Mouse (Mus musculus): ENCODE measurements around the gene Aph1a. TPM values are rescaled to one million over a fixed set of nuclear protein-coding genes. Genes with fewer than 3 reads are reported as not detected.
"Not testable (repeated sequence)": the region's sequence is repeated elsewhere in the genome, so short reads cannot be mapped to it uniquely, and the experiment has no call there.

Gene Aph1a
- polyA plus RNA-seq, 1 experiment: 160 TPM

GRCm38 (mm10) chr3:95882816-95883425 lies 10.8 kb upstream of the Aph1a start:
- TF ChIP-seq CTCF (IDR thresholded peaks at IDR 0.05; ENCODE audit: insufficient read depth, low read length) (peak; percentile 57), POLR2A (IDR thresholded peaks at IDR 0.05; ENCODE audit: borderline replicate concordance, extremely low read depth, low read depth, low read length) (no peak)
- peak; percentile 57 for DNase-seq
- peaks cover 3% of the 10 kb centered on the region; the same call in 1 of the 2 replicates for H3K4me1 ChIP-seq (ENCODE audit: control insufficient read depth, insufficient read depth, low read length)
- 2% methylated on average over 24 of the region's 24 CpGs for WGBS
- peak overlapping the region; percentile 61 for H3K4me3 ChIP-seq (replicated peaks; ENCODE audit: extremely low read depth, low read depth, low read length)

DNA sequence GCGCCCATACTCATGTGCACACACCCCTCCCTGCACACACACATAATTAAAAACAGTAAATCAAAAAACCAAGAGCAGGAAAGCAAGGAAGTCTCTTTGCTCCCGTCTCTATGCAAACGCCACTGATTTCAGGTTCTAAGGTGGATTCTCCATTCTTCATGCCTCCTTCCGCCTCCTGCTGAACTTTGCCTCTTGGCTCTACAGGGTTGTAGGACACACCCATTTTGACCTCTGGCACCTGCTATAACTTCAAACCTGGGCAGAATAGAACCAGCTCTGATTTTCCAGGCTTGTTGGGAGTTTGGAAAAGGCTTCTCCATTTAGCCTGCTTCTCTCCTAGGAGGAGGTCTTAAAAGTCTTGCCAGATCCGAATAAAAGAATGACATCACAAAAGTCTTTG lies 9.4 kb upstream of the Aph1a start:
- DNase-seq: no peak
- WGBS: 86% methylated on average over 5 of the region's 5 CpGs

DNA sequence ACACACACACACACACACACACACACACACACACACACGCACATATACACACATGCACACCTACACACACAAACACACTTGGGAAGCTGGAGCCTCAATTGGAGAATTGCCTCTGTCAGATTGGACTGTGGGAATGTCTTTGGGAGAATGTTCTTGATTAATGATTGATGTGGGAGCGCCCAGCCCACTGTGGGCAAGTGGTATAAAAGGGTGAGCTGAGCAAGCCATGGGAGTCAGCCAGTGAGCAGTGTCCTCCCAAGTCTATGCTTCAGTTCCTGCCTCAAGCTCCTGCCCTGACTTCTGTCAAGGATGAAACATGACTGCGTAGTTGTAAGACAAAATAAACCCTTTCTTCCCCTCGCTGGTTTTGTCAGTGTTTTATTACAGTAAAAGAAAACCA lies 6.2 kb upstream of the Aph1a start:
- no peaks in the 10 kb centered on the region; the same call in 1 of the 2 replicates for H3K4me1 ChIP-seq (ENCODE audit: control insufficient read depth, insufficient read depth, low read length)
- WGBS: 59% methylated on average over 4 of the region's 4 CpGs
- H3K4me3 ChIP-seq (replicated peaks; ENCODE audit: extremely low read depth, low read depth, low read length): no peak overlapping the region
- DNase-seq: no peak
- TF ChIP-seq POLR2A (IDR thresholded peaks at IDR 0.05; ENCODE audit: borderline replicate concordance, extremely low read depth, low read depth, low read length): peak; percentile 41; the same call in 1 of the 2 replicates
- no peak for TF ChIP-seq CTCF (IDR thresholded peaks at IDR 0.05; ENCODE audit: insufficient read depth, low read length)

More for the DNA sequence above, 9.4 kb upstream of the Aph1a start:
- H3K4me1 ChIP-seq (ENCODE audit: control insufficient read depth, insufficient read depth, low read length): peaks cover 3% of the 10 kb centered on the region; the same call in 1 of the 2 replicates
- TF ChIP-seq POLR2A (IDR thresholded peaks at IDR 0.05; ENCODE audit: borderline replicate concordance, extremely low read depth, low read depth, low read length) (no peak), CTCF (IDR thresholded peaks at IDR 0.05; ENCODE audit: insufficient read depth, low read length) (no peak)
- no peak overlapping the region for H3K4me3 ChIP-seq (replicated peaks; ENCODE audit: extremely low read depth, low read depth, low read length)

- TF ChIP-seq CTCF (IDR thresholded peaks at IDR 0.05; ENCODE audit: insufficient read depth, low read length) (no peak), POLR2A (IDR thresholded peaks at IDR 0.05; ENCODE audit: borderline replicate concordance, extremely low read depth, low read depth, low read length) (no peak)
- no peaks in the 10 kb centered on the region; the same call in 1 of the 2 replicates for H3K4me1 ChIP-seq (ENCODE audit: control insufficient read depth, insufficient read depth, low read length)
- 51% methylated on average over 3 of the region's 3 CpGs for WGBS
- DNase-seq: no peak
- peak overlapping the region; percentile 30 for H3K4me3 ChIP-seq (replicated peaks; ENCODE audit: extremely low read depth, low read depth, low read length)
Observed at GRCm38 (mm10) chr3:95889664-95890063, 4.1 kb upstream of the Aph1a start.

GRCm38 (mm10) chr3:95891211-95892065 lies 2.3 kb upstream of the Aph1a start, which contains the start of gene BC028528:
Gene BC028528, minus strand, starts transcription at chr3:95892005.
- 16% methylated on average over 12 of the region's 12 CpGs for WGBS
- peak; percentile 54 for DNase-seq
- Histone ChIP-seq H3K4me3 (replicated peaks; ENCODE audit: extremely low read depth, low read depth, low read length) (peak within 1 kb of the TSS; percentile 66), H3K4me1 (ENCODE audit: control insufficient read depth, insufficient read depth, low read length) (peaks cover 6% of the 10 kb centered on the region; the same call in 1 of the 2 replicates)
- peak; percentile 66; the same call in 1 of the 2 replicates for TF ChIP-seq POLR2A (IDR thresholded peaks at IDR 0.05; ENCODE audit: borderline replicate concordance, extremely low read depth, low read depth, low read length)
- no peak for TF ChIP-seq CTCF (IDR thresholded peaks at IDR 0.05; ENCODE audit: insufficient read depth, low read length)

DNA sequence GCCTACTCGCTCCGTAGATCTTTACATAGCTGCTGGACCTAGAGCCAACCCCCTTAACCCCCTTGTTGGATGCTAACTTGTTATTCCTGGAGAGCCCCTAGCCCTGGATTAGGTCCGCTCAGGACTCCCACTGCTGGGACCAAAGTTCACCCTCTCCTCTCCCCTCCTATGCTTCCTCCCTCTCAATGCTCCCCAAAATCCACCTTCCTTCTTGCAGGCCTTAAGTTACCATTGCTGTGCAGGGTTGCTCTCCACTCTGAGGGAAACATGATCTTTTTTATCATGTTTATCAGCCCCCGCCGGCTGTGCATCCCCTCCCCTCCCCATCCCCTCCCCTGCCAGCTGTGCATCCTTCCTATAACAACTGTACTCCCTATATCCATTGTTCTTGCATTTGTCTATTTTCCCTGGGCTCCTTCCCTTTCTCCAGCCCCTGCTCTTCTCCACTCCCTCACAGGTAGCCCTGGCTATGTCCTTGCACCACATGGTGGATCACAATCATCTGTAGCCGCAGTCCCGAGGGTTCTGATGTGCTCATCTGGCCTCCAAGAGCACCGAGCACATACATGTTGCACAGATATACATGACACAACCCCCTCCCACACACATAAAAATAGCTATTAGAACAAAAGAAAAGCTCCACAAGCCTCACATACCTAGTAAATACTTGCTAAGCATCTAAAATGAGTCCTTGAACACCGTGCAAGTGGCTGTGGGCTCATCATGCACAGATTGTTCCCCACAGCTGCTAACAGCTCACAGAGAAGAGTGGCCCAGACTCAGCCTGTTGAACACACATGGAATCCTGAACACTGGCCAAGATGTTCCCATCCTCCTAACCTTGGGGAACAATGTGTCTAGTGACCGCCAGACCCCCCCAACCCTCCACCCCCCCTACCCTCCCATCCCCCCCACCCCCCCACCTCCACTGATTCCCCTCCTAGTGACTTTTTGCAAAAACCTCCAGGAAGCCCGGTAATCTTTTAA lies 1.4 kb upstream of the Aph1a start:
- TF ChIP-seq CTCF (IDR thresholded peaks at IDR 0.05; ENCODE audit: insufficient read depth, low read length) (no peak), POLR2A (IDR thresholded peaks at IDR 0.05; ENCODE audit: borderline replicate concordance, extremely low read depth, low read depth, low read length) (no peak)
- Histone ChIP-seq H3K4me3 (replicated peaks; ENCODE audit: extremely low read depth, low read depth, low read length) (peak overlapping the region; percentile 66), H3K4me1 (ENCODE audit: control insufficient read depth, insufficient read depth, low read length) (peaks cover 6% of the 10 kb centered on the region; the same call in 1 of the 2 replicates)
- WGBS: 23% methylated on average over 11 of the region's 11 CpGs
- DNase-seq: no peak

GRCm38 (mm10) chr3:95893126-95893525 lies 643 bp upstream of the Aph1a start:
- Histone ChIP-seq H3K4me3 (replicated peaks; ENCODE audit: extremely low read depth, low read depth, low read length) (peak overlapping the region; percentile 27), H3K4me1 (ENCODE audit: control insufficient read depth, insufficient read depth, low read length) (peaks cover 6% of the 10 kb centered on the region; the same call in 1 of the 2 replicates)
- WGBS: 5% methylated on average over 7 of the region's 7 CpGs
- TF ChIP-seq POLR2A (IDR thresholded peaks at IDR 0.05; ENCODE audit: borderline replicate concordance, extremely low read depth, low read depth, low read length) (no peak; the same call in 1 of the 2 replicates), CTCF (IDR thresholded peaks at IDR 0.05; ENCODE audit: insufficient read depth, low read length) (no peak)
- DNase-seq: no peak

GRCm38 (mm10) chr3:95894317-95895160 lies 770 bp downstream of the Aph1a start:
- peak; percentile 62 for DNase-seq
- peak overlapping the region; percentile 68 for H3K4me3 ChIP-seq (replicated peaks; ENCODE audit: extremely low read depth, low read depth, low read length)
- 2% methylated on average over 16 of the region's 16 CpGs for WGBS
- H3K4me1 ChIP-seq (ENCODE audit: control insufficient read depth, insufficient read depth, low read length): peaks cover 6% of the 10 kb centered on the region; the same call in 1 of the 2 replicates
- TF ChIP-seq CTCF (IDR thresholded peaks at IDR 0.05; ENCODE audit: insufficient read depth, low read length) (no peak), POLR2A (IDR thresholded peaks at IDR 0.05; ENCODE audit: borderline replicate concordance, extremely low read depth, low read depth, low read length) (peak; percentile 27; the same call in 1 of the 2 replicates)

DNA sequence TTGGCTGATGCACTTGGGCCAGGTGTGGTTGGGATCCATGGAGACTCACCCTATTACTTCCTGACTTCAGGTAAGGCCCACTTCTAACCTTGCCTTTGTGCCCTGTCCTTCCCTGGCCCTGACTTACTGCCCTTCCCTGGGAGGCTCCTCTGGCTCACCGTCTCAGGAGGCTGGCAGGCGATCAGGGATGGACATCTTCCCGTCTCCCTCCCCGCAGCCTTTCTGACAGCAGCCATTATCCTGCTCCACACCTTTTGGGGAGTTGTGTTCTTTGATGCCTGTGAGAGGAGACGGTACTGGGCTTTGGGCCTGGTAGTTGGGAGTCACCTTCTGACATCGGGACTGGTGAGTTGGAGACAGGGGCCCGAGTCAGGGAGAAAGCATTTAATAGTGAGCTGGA lies 1.7 kb downstream of the Aph1a start:
- not testable (repeated sequence) for H3K4me1 ChIP-seq (ENCODE audit: control insufficient read depth, insufficient read depth, low read length); H3K4me3 ChIP-seq (replicated peaks; ENCODE audit: extremely low read depth, low read depth, low read length); DNase-seq
- 66% methylated on average over 7 of the region's 7 CpGs for WGBS

Data from lung, adult 2 months (tissue).